Mouse (Mus musculus): ENCODE measurements around the gene Adam12. TPM values are rescaled to one million over a fixed set of nuclear protein-coding genes. Genes with fewer than 3 reads are reported as not detected.

Gene Adam12
- polyA plus RNA-seq, 1 experiment from 2014 or later: 2.1 TPM

- no peak overlapping the region for H3K27ac ChIP-seq (ENCODE audit: low read length)
- no peak overlapping the region for H3K9ac ChIP-seq (ENCODE audit: low read depth, low read length)
- H3K9me3 ChIP-seq (replicated peaks; ENCODE audit: control insufficient read depth, low read length, poor library complexity, severe bottlenecking): no peaks in the 10 kb centered on the region
- no peak overlapping the region for H3K4me2 ChIP-seq (ENCODE audit: low read length)
- H3K4me1 ChIP-seq (ENCODE audit: control insufficient read depth, insufficient read depth, low read length): peaks cover 3% of the 10 kb centered on the region; the same call in 1 of the 2 replicates
- no peaks in the 10 kb centered on the region for H3K36me3 ChIP-seq (ENCODE audit: control insufficient read depth, insufficient read depth, low read length)
- H3K27me3 ChIP-seq (ENCODE audit: control insufficient read depth, insufficient read depth, low read depth, low read length): no peaks in the 10 kb centered on the region
- 17% methylated on average over 5 of the region's 5 CpGs for WGBS
- no peak for ATAC-seq
- no peak overlapping the region for H3K4me3 ChIP-seq (ENCODE audit: low read depth, low read length)
Measured at GRCm38 (mm10) chr7:134246624-134247023, 14.7 kb upstream of the Adam12 start.

- ATAC-seq: no peak
- Histone ChIP-seq H3K4me3 (ENCODE audit: low read depth, low read length) (no peak overlapping the region), H3K9ac (ENCODE audit: low read depth, low read length) (no peak overlapping the region), H3K4me2 (ENCODE audit: low read length) (no peak overlapping the region), H3K36me3 (ENCODE audit: control insufficient read depth, insufficient read depth, low read length) (no peaks in the 10 kb centered on the region), H3K4me1 (ENCODE audit: control insufficient read depth, insufficient read depth, low read length) (peaks cover 3% of the 10 kb centered on the region; the same call in 1 of the 2 replicates), H3K27me3 (ENCODE audit: control insufficient read depth, insufficient read depth, low read depth, low read length) (no peaks in the 10 kb centered on the region), H3K27ac (ENCODE audit: low read length) (no peak overlapping the region), H3K9me3 (replicated peaks; ENCODE audit: control insufficient read depth, low read length, poor library complexity, severe bottlenecking) (no peaks in the 10 kb centered on the region)
- 100% methylated on average over 1 of the region's 1 CpGs for WGBS
Measured at GRCm38 (mm10) chr7:134242773-134243172, 10.8 kb upstream of the Adam12 start.

GRCm38 (mm10) chr7:134241212-134241611, 9.3 kb upstream of the Adam12 start:
- Histone ChIP-seq H3K4me1 (ENCODE audit: control insufficient read depth, insufficient read depth, low read length) (no peaks in the 10 kb centered on the region), H3K36me3 (ENCODE audit: control insufficient read depth, insufficient read depth, low read length) (no peaks in the 10 kb centered on the region), H3K27ac (ENCODE audit: low read length) (no peak overlapping the region), H3K4me3 (ENCODE audit: low read depth, low read length) (no peak overlapping the region), H3K27me3 (ENCODE audit: control insufficient read depth, insufficient read depth, low read depth, low read length) (no peaks in the 10 kb centered on the region), H3K4me2 (ENCODE audit: low read length) (no peak overlapping the region), H3K9me3 (replicated peaks; ENCODE audit: control insufficient read depth, low read length, poor library complexity, severe bottlenecking) (no peaks in the 10 kb centered on the region), H3K9ac (ENCODE audit: low read depth, low read length) (no peak overlapping the region)
- 77% methylated on average over 4 of the region's 4 CpGs for WGBS
- ATAC-seq: no peak

GRCm38 (mm10) chr7:134240579-134240978, 8.6 kb upstream of the Adam12 start:
- Histone ChIP-seq H3K4me3 (ENCODE audit: low read depth, low read length) (no peak overlapping the region), H3K4me2 (ENCODE audit: low read length) (no peak overlapping the region), H3K9ac (ENCODE audit: low read depth, low read length) (no peak overlapping the region), H3K27me3 (ENCODE audit: control insufficient read depth, insufficient read depth, low read depth, low read length) (no peaks in the 10 kb centered on the region), H3K27ac (ENCODE audit: low read length) (no peak overlapping the region), H3K9me3 (replicated peaks; ENCODE audit: control insufficient read depth, low read length, poor library complexity, severe bottlenecking) (no peaks in the 10 kb centered on the region), H3K36me3 (ENCODE audit: control insufficient read depth, insufficient read depth, low read length) (no peaks in the 10 kb centered on the region), H3K4me1 (ENCODE audit: control insufficient read depth, insufficient read depth, low read length) (no peaks in the 10 kb centered on the region)
- 98% methylated on average over 1 of the region's 1 CpGs for WGBS
- no peak for ATAC-seq

GRCm38 (mm10) chr7:134238863-134239262, 6.9 kb upstream of the Adam12 start:
- no peaks in the 10 kb centered on the region for H3K4me1 ChIP-seq (ENCODE audit: control insufficient read depth, insufficient read depth, low read length)
- H3K9ac ChIP-seq (ENCODE audit: low read depth, low read length): no peak overlapping the region
- H3K4me3 ChIP-seq (ENCODE audit: low read depth, low read length): no peak overlapping the region
- no peaks in the 10 kb centered on the region for H3K27me3 ChIP-seq (ENCODE audit: control insufficient read depth, insufficient read depth, low read depth, low read length)
- H3K27ac ChIP-seq (ENCODE audit: low read length): no peak overlapping the region
- ATAC-seq: no peak
- no peaks in the 10 kb centered on the region for H3K36me3 ChIP-seq (ENCODE audit: control insufficient read depth, insufficient read depth, low read length)
- H3K4me2 ChIP-seq (ENCODE audit: low read length): no peak overlapping the region
- no peaks in the 10 kb centered on the region for H3K9me3 ChIP-seq (replicated peaks; ENCODE audit: control insufficient read depth, low read length, poor library complexity, severe bottlenecking)
- 97% methylated on average over 3 of the region's 3 CpGs for WGBS

- ATAC-seq: no peak
- Histone ChIP-seq H3K4me1 (ENCODE audit: control insufficient read depth, insufficient read depth, low read length) (no peaks in the 10 kb centered on the region), H3K9me3 (replicated peaks; ENCODE audit: control insufficient read depth, low read length, poor library complexity, severe bottlenecking) (no peaks in the 10 kb centered on the region), H3K4me3 (ENCODE audit: low read depth, low read length) (no peak overlapping the region), H3K4me2 (ENCODE audit: low read length) (no peak overlapping the region), H3K27ac (ENCODE audit: low read length) (no peak overlapping the region), H3K36me3 (ENCODE audit: control insufficient read depth, insufficient read depth, low read length) (no peaks in the 10 kb centered on the region), H3K9ac (ENCODE audit: low read depth, low read length) (no peak overlapping the region), H3K27me3 (ENCODE audit: control insufficient read depth, insufficient read depth, low read depth, low read length) (no peaks in the 10 kb centered on the region)
- WGBS: 74% methylated on average over 2 of the region's 2 CpGs
Measured at GRCm38 (mm10) chr7:134237356-134237755, 5.4 kb upstream of the Adam12 start.

GRCm38 (mm10) chr7:134236727-134237126, 4.8 kb upstream of the Adam12 start:
- no peaks in the 10 kb centered on the region; the same call in 1 of the 2 replicates for H3K4me1 ChIP-seq (ENCODE audit: control insufficient read depth, insufficient read depth, low read length)
- H3K36me3 ChIP-seq (ENCODE audit: control insufficient read depth, insufficient read depth, low read length): no peaks in the 10 kb centered on the region
- no peak overlapping the region for H3K27ac ChIP-seq (ENCODE audit: low read length)
- H3K9me3 ChIP-seq (replicated peaks; ENCODE audit: control insufficient read depth, low read length, poor library complexity, severe bottlenecking): no peaks in the 10 kb centered on the region
- H3K4me3 ChIP-seq (ENCODE audit: low read depth, low read length): no peak overlapping the region
- no peak for ATAC-seq
- H3K9ac ChIP-seq (ENCODE audit: low read depth, low read length): no peak overlapping the region
- H3K27me3 ChIP-seq (ENCODE audit: control insufficient read depth, insufficient read depth, low read depth, low read length): no peaks in the 10 kb centered on the region
- H3K4me2 ChIP-seq (ENCODE audit: low read length): no peak overlapping the region

GRCm38 (mm10) chr7:134235552-134235951, 3.6 kb upstream of the Adam12 start:
- no peaks in the 10 kb centered on the region for H3K9me3 ChIP-seq (replicated peaks; ENCODE audit: control insufficient read depth, low read length, poor library complexity, severe bottlenecking)
- H3K4me1 ChIP-seq (ENCODE audit: control insufficient read depth, insufficient read depth, low read length): no peaks in the 10 kb centered on the region; the same call in 1 of the 2 replicates
- 84% methylated on average over 2 of the region's 2 CpGs for WGBS
- no peak overlapping the region for H3K4me3 ChIP-seq (ENCODE audit: low read depth, low read length)
- no peaks in the 10 kb centered on the region for H3K27me3 ChIP-seq (ENCODE audit: control insufficient read depth, insufficient read depth, low read depth, low read length)
- no peak overlapping the region for H3K27ac ChIP-seq (ENCODE audit: low read length)
- no peak overlapping the region for H3K4me2 ChIP-seq (ENCODE audit: low read length)
- no peak for ATAC-seq
- no peak overlapping the region for H3K9ac ChIP-seq (ENCODE audit: low read depth, low read length)
- H3K36me3 ChIP-seq (ENCODE audit: control insufficient read depth, insufficient read depth, low read length): no peaks in the 10 kb centered on the region

GRCm38 (mm10) chr7:134230708-134231107, 1.2 kb downstream of the Adam12 start:
- Histone ChIP-seq H3K27ac (ENCODE audit: low read length) (no peak overlapping the region), H3K9ac (ENCODE audit: low read depth, low read length) (no peak overlapping the region), H3K9me3 (replicated peaks; ENCODE audit: control insufficient read depth, low read length, poor library complexity, severe bottlenecking) (no peaks in the 10 kb centered on the region), H3K4me1 (ENCODE audit: control insufficient read depth, insufficient read depth, low read length) (peaks cover 2% of the 10 kb centered on the region; the same call in 1 of the 2 replicates), H3K4me3 (ENCODE audit: low read depth, low read length) (no peak overlapping the region), H3K27me3 (ENCODE audit: control insufficient read depth, insufficient read depth, low read depth, low read length) (peaks cover 7% of the 10 kb centered on the region), H3K36me3 (ENCODE audit: control insufficient read depth, insufficient read depth, low read length) (no peaks in the 10 kb centered on the region), H3K4me2 (ENCODE audit: low read length) (no peak overlapping the region)
- WGBS: 86% methylated on average over 3 of the region's 3 CpGs
- no peak for ATAC-seq
